Mouse (Mus musculus): ENCODE measurements around the gene Limd2. TPM values are rescaled to one million over a fixed set of nuclear protein-coding genes. Genes with fewer than 3 reads are reported as not detected.
"Not testable (repeated sequence)": the region's sequence is repeated elsewhere in the genome, so short reads cannot be mapped to it uniquely, and the experiment has no call there.

Gene Limd2
- polyA plus RNA-seq, 1 experiment: 36.1 TPM

DNA sequence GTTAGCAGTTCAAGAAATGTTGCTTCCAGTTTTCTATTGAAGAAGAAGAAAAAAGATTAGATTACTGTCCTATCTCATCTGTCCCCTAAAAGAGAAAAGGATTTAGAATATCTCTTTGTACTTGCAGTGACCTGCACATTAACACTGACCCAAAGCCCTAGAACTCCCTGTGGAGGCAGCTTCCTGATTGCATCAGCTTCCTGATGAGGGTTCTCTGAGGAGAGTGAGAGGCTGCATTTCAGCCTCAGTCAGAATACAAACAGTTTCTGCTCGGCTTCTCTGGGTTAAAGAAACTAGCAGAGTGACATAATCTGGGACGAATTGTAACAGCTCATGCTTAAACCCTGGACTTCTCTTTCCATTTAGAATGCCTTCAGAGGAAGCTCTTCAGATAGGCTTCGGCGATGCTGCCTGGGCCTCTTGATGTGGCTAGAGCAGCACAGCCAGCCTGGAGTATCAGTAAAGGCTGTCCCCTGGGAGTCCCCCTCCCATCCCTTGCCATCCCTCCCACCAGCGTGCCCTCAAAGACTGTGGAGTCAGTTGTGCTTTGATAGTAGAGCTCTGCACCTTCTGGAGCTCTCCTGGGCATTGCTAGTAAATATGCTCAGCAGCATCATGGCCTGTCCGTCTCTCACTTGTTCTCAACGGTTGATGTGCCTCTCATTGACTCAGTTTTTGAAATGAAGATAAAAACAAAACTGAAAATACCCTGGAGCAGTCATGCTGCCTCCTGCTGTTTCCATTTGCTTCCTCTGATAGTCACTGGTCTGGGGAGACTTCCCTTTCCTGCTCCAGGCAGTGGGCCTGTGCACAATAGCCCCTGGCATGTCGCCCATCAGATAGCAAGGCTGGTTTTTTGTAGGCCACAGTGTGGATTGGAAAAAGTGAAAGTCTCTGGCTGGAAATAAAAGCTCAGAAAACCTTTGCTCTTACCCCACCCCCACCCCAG is 25.8 kb downstream of the Limd2 start:
- H3K27ac ChIP-seq (ENCODE audit: insufficient read depth, low read length): peak overlapping the region; percentile 58
- peak; percentile 59 to 69 for DNase-seq
- no peaks in the 10 kb centered on the region for H3K27me3 ChIP-seq (ENCODE audit: control insufficient read depth, insufficient read depth, low read length)
- H3K4me1 ChIP-seq (ENCODE audit: control insufficient read depth, insufficient read depth, low read length): peaks cover 8% of the 10 kb centered on the region; the same call in 1 of the 2 replicates
- TF ChIP-seq POLR2A (IDR thresholded peaks at IDR 0.05; ENCODE audit: borderline replicate concordance, insufficient read depth, low read length) (no peak), CTCF (IDR thresholded peaks at IDR 0.05; ENCODE audit: borderline replicate concordance, insufficient read depth, low read depth, low read length) (no peak)
- 17% methylated on average over 8 of the region's 8 CpGs for whole genome bisulfite sequencing
- H3K4me3 ChIP-seq (replicated peaks; ENCODE audit: insufficient read depth, low read depth, low read length): no peak overlapping the region

DNA sequence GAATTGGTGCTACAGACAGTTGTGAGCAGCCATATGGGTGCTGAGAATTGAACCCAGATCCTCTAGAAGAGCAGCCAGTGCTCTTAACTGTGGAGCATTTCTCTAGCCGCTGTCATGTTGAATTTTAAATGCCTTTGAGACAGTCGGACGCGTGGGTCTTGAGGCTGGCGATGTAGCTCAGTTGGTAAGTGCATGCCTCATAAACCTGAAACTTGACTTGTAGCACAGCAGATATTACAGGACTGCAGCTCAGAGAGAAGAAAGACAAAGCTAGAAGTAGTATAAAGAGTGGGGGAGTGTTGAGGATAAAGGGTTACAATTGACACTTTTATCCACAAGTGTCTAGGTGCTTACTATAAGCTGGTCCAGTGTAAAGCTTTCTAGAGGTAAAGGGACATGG is 28.1 kb downstream of the Limd2 start:
- no peak overlapping the region for H3K4me3 ChIP-seq (replicated peaks; ENCODE audit: insufficient read depth, low read depth, low read length)
- WGBS: 87% methylated on average over 5 of the region's 5 CpGs
- DNase-seq: no peak
- H3K27me3 ChIP-seq (ENCODE audit: control insufficient read depth, insufficient read depth, low read length): no peaks in the 10 kb centered on the region
- H3K4me1 ChIP-seq (ENCODE audit: control insufficient read depth, insufficient read depth, low read length): peaks cover 8% of the 10 kb centered on the region; the same call in 1 of the 2 replicates
- TF ChIP-seq CTCF (IDR thresholded peaks at IDR 0.05; ENCODE audit: borderline replicate concordance, insufficient read depth, low read depth, low read length): no peak
- no peak for TF ChIP-seq POLR2A (IDR thresholded peaks at IDR 0.05; ENCODE audit: borderline replicate concordance, insufficient read depth, low read length)
- H3K27ac ChIP-seq (ENCODE audit: insufficient read depth, low read length): no peak overlapping the region

- Histone ChIP-seq H3K27me3 (ENCODE audit: control insufficient read depth, insufficient read depth, low read length) (no peaks in the 10 kb centered on the region), H3K4me1 (ENCODE audit: control insufficient read depth, insufficient read depth, low read length) (peaks cover 4% of the 10 kb centered on the region; the same call in 1 of the 2 replicates), H3K4me3 (replicated peaks; ENCODE audit: insufficient read depth, low read depth, low read length) (no peak overlapping the region), H3K27ac (ENCODE audit: insufficient read depth, low read length) (no peak overlapping the region)
- DNase-seq: no peak
- TF ChIP-seq POLR2A (IDR thresholded peaks at IDR 0.05; ENCODE audit: borderline replicate concordance, insufficient read depth, low read length): no peak
- no peak for TF ChIP-seq CTCF (IDR thresholded peaks at IDR 0.05; ENCODE audit: borderline replicate concordance, insufficient read depth, low read depth, low read length)
- WGBS: 93% methylated on average over 1 of the region's 1 CpGs
Measured at GRCm38 (mm10) chr11:106129477-106129876, 31.2 kb downstream of the Limd2 start.

DNA sequence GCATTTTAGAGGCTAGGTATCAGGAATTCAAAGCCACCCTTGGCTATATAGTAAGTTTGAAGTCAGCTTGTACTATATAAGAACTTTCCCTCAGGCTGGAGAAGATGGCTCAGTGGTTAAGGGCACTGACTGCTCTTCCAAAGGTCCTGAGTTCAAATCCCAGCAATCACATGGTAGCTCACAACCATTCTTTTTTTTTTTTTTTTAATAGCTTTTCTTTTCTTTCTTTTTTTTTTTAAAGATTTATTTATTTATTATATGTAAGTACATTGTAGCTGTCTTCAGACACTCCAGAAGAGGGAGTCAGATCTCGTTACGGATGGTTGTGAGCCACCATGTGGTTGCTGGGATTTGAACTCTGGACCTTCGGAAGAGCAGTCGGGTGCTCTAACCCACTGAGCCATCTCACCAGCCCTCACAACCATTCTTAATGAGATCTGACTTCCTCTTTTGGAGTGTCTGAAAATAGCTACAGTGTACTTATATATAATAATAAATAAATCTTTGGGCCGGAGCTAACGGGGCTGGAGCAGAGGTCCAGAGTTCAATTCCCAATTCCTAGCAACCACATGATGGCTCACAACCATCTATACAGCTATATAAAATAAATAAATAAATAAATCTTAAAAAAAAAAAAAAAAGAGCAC is 33.8 kb downstream of the Limd2 start:
- WGBS: 96% methylated on average over 6 of the region's 6 CpGs
- not testable (repeated sequence) for H3K27me3 ChIP-seq (ENCODE audit: control insufficient read depth, insufficient read depth, low read length); DNase-seq; H3K4me1 ChIP-seq (ENCODE audit: control insufficient read depth, insufficient read depth, low read length); H3K27ac ChIP-seq (ENCODE audit: insufficient read depth, low read length); H3K4me3 ChIP-seq (replicated peaks; ENCODE audit: insufficient read depth, low read depth, low read length)

DNA sequence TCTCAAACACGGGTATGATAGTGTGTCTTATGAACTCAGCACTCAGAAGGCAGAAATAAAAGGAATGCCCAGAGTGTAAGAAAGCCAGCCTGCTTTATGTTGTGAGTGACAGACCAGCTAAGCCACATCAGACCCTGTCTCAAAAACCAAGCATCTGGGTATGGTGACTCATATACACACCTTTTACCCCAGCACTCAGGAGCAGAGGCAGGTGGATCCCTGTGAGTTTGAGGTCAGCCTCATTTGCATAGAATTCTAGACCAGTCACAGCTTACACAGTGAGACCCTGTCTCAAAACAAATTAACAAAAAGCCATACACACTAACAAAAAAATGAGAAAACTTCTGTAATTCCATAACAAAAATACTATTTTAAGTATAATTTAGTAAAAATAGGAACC is 34.8 kb downstream of the Limd2 start:
- H3K4me1 ChIP-seq (ENCODE audit: control insufficient read depth, insufficient read depth, low read length): peaks cover 6% of the 10 kb centered on the region; the same call in 1 of the 2 replicates
- WGBS: 76% methylated on average over 1 of the region's 1 CpGs
- no peaks in the 10 kb centered on the region for H3K27me3 ChIP-seq (ENCODE audit: control insufficient read depth, insufficient read depth, low read length)
- no peak overlapping the region for H3K4me3 ChIP-seq (replicated peaks; ENCODE audit: insufficient read depth, low read depth, low read length)
- TF ChIP-seq POLR2A (IDR thresholded peaks at IDR 0.05; ENCODE audit: borderline replicate concordance, insufficient read depth, low read length): no peak
- no peak for TF ChIP-seq CTCF (IDR thresholded peaks at IDR 0.05; ENCODE audit: borderline replicate concordance, insufficient read depth, low read depth, low read length)
- DNase-seq: no peak
- no peak overlapping the region for H3K27ac ChIP-seq (ENCODE audit: insufficient read depth, low read length)

DNA sequence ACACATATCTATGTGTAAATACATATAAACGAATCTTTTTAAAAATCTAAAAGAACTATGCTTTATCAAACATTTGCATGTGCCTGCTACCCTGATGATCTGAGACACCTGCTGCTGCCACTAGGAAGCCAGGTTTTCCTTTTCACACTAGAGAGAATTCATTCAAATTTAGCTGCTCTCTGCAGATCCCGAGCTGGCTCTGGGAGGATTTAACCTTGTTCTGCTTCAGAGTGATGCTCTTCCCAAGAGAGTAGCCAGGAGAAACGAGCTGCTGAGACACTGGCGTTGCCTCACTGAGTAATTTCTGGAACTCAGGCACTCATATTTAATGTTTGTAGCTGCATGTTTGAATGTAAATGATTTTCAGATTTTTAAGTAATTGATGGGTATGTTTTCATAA is 35.9 kb downstream of the Limd2 start:
- WGBS: 39% methylated on average over 4 of the region's 4 CpGs

DNA sequence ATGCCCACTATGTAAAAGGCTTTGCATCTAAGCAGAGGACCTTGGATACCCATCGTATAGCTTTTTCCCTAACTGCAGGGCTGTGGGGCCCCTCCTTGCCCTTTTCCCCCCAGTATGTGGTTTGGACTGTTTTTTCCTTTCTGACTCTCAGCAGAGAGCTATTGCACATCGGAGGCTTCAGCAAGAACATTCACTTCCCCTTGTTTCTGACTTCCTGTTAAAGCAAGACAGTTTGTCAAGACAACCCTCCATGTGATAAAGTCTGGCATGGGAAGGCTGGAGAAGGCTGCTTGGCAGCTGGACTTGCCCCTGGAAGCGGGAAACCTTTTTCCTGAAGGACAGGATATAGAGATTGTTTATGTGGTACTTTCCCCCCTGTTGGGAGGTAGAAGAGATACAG is 37.9 kb downstream of the Limd2 start:
- Histone ChIP-seq H3K27ac (ENCODE audit: insufficient read depth, low read length) (no peak overlapping the region), H3K27me3 (ENCODE audit: control insufficient read depth, insufficient read depth, low read length) (no peaks in the 10 kb centered on the region), H3K4me1 (ENCODE audit: control insufficient read depth, insufficient read depth, low read length) (peaks cover 6% of the 10 kb centered on the region; the same call in 1 of the 2 replicates), H3K4me3 (replicated peaks; ENCODE audit: insufficient read depth, low read depth, low read length) (no peak overlapping the region)
- DNase-seq: no peak
- no peak for TF ChIP-seq POLR2A (IDR thresholded peaks at IDR 0.05; ENCODE audit: borderline replicate concordance, insufficient read depth, low read length)
- no peak for TF ChIP-seq CTCF (IDR thresholded peaks at IDR 0.05; ENCODE audit: borderline replicate concordance, insufficient read depth, low read depth, low read length)
- 86% methylated on average over 3 of the region's 3 CpGs for WGBS

More for the DNA sequence above, 35.9 kb downstream of the Limd2 start:
- peaks cover 6% of the 10 kb centered on the region; the same call in 1 of the 2 replicates for H3K4me1 ChIP-seq (ENCODE audit: control insufficient read depth, insufficient read depth, low read length)
- H3K27ac ChIP-seq (ENCODE audit: insufficient read depth, low read length): no peak overlapping the region
- DNase-seq: peak in 1 of 2 experiments; percentile 14
- H3K4me3 ChIP-seq (replicated peaks; ENCODE audit: insufficient read depth, low read depth, low read length): no peak overlapping the region
- no peaks in the 10 kb centered on the region for H3K27me3 ChIP-seq (ENCODE audit: control insufficient read depth, insufficient read depth, low read length)
- no peak for TF ChIP-seq POLR2A (IDR thresholded peaks at IDR 0.05; ENCODE audit: borderline replicate concordance, insufficient read depth, low read length)
- TF ChIP-seq CTCF (IDR thresholded peaks at IDR 0.05; ENCODE audit: borderline replicate concordance, insufficient read depth, low read depth, low read length): no peak
